In the genomic region with DNA sequence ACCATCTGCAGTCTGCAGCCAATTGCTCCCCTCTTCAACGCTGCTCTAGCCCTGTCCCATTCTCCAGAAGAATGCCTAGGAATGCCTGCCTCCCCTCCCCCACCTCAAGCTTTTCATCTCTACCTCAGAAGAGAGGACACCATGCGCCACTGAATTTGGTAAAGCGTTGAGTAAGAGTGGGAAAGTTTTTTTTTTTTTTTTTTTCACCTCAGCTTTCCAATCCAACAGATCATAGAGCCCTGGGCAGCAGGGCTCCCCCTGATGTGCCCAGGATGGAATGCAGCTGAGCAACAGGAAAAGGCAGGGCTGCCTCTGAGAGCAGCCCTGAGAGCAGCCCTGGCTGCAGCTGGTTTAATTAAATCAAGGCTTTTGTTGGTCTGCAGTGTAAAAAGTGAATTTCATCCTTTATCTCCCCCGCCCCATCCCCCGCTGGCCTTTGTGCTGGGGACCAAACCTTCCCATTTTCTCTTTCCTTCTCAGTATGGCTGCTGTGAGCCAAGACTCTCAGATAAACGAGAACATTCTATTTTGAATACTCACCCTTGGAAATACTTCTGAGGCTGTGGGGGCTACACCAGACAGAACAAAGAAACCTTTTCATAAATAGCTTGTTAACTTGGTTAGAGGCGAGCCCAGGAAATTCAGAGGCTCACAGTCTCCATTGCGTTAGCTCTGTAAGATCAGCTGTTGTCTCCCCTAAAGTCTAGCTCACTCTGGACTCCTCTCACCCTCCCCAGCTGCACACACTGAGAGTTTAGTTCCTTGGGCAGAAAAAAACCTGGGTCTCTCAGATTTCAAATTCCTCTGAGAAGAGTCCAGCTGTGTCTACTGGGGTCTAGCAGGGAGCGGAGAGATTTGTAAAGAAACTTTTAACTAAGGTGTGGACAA, we compare ENCODE assay signal across 8 mouse cellular contexts. TPM values are rescaled to one million over a fixed set of nuclear protein-coding genes. Genes with fewer than 3 reads are reported as not detected.
DNase-seq lines count a peak whose midpoint lies in the region; ATAC-seq and TF ChIP-seq lines count a peak whose summit lies in the region.

No protein-coding gene starts in this region.

- H3K27ac ChIP-seq in kidney, postnatal 0 days: no peak overlapping the region
- 0 out of 2 replicates have a peak overlapping the region, but pooled peaks have one; percentile 18 for H3K27ac ChIP-seq in midbrain, postnatal 0 days (ENCODE audit: low read depth, low read length)

- 40% methylated on average over 9 of the region's 9 CpGs for WGBS in kidney, postnatal 0 days
- WGBS in midbrain, postnatal 0 days: 18% methylated on average over 9 of the region's 9 CpGs

- no peak overlapping the region for H3K4me3 ChIP-seq in kidney, postnatal 0 days (replicated peaks; ENCODE audit: low read depth, low read length)
- no peak overlapping the region for H3K4me3 ChIP-seq in midbrain, postnatal 0 days (ENCODE audit: low read depth, low read length)

- H3K9me3 ChIP-seq in kidney, postnatal 0 days (replicated peaks; ENCODE audit: low read length): no peaks in the 10 kb centered on the region
- no peaks in the 10 kb centered on the region for H3K9me3 ChIP-seq in midbrain, postnatal 0 days (ENCODE audit: low read length)

- no peak overlapping the region for H3K9ac ChIP-seq in kidney, postnatal 0 days (ENCODE audit: low read depth, low read length)
- H3K9ac ChIP-seq in midbrain, postnatal 0 days (replicated peaks; ENCODE audit: low read length, poor library complexity, severe bottlenecking): no peak overlapping the region

- peak; percentile 41 for DNase-seq in kidney, postnatal 0 days (ENCODE audit: low spot score)
- no peak for DNase-seq in kidney, adult 11 months
- peak; percentile 81 for DNase-seq in embryo, embryonic 11 days
- peak; percentile 55 for DNase-seq in heart, postnatal 4 days
- peak; percentile 59 for DNase-seq in midbrain, postnatal 0 days (ENCODE audit: low spot score)
- no peak for DNase-seq in spleen, postnatal 10 days (ENCODE audit: low spot score in 2 of 2)
- DNase-seq in right cerebral cortex, postnatal 25 days: no peak
- no peak for DNase-seq in kidney, postnatal 25 days

- no peaks in the 10 kb centered on the region for H3K27me3 ChIP-seq in kidney, postnatal 0 days (ENCODE audit: insufficient read depth, low read length)
- H3K27me3 ChIP-seq in midbrain, postnatal 0 days (ENCODE audit: insufficient read depth, low read length): no peaks in the 10 kb centered on the region

- no peaks in the 10 kb centered on the region for H3K4me1 ChIP-seq in kidney, postnatal 0 days (replicated peaks; ENCODE audit: insufficient read depth, low read length)
- no peaks in the 10 kb centered on the region for H3K4me1 ChIP-seq in midbrain, postnatal 0 days (ENCODE audit: insufficient read depth, low read length)

- no peak overlapping the region for H3K4me2 ChIP-seq in kidney, postnatal 0 days (ENCODE audit: low read length)
- no peak overlapping the region for H3K4me2 ChIP-seq in midbrain, postnatal 0 days (ENCODE audit: low read depth, low read length, poor library complexity, severe bottlenecking)

- ATAC-seq in kidney, postnatal 0 days (replicated peaks; ENCODE audit: low FRiP score, low read depth): 0 out of 2 replicates have a peak, but pooled peaks have one; percentile 25
- ATAC-seq in midbrain, postnatal 0 days (ENCODE audit: low FRiP score): no peak

- TF ChIP-seq CTCF in kidney, postnatal 0 days (IDR thresholded peaks at IDR 0.05; ENCODE audit: low read depth): no peak
- TF ChIP-seq CTCF in midbrain, postnatal 0 days (IDR thresholded peaks at IDR 0.05): peak; percentile 11; the same call in 1 of the 2 replicates

- no peaks in the 10 kb centered on the region for H3K36me3 ChIP-seq in kidney, postnatal 0 days (ENCODE audit: insufficient read depth, low read length)
- peaks cover 9% of the 10 kb centered on the region for H3K36me3 ChIP-seq in midbrain, postnatal 0 days (ENCODE audit: insufficient read depth, low read length)

RNA-seq across cellular contexts. Expression of a gene that starts 36.0 kb away (rescaled TPM):
- 161 and 177 TPM in 2 replicates for polyA plus RNA-seq in kidney, postnatal 0 days (2015; fragmentation: Nextera tagmentation; extraction: Ambion mirVana)
- 10 to 100 TPM; 64.6 to 68.6 TPM for total RNA-seq in heart, postnatal 4 days (2021)
- total RNA-seq in midbrain, postnatal 0 days (2014; rRNA removed): 80.8 and 96.6 TPM in 2 replicates
- polyA plus RNA-seq in midbrain, postnatal 0 days (2015; fragmentation: Nextera tagmentation; extraction: Ambion mirVana): 345 and 380 TPM in 2 replicates

Comparison
In these comparisons a context has a peak if more than half of its experiments do, and no peak if none do; other contexts are left out.
1. DNase-seq: peak in kidney, postnatal 0 days (single experiment), embryo, embryonic 11 days (single experiment), heart, postnatal 4 days (single experiment) and midbrain, postnatal 0 days (single experiment); none in kidney, adult 11 months (single experiment), spleen, postnatal 10 days (0 of 2), right cerebral cortex, postnatal 25 days (single experiment) and kidney, postnatal 25 days (0 of 2).